Mouse (Mus musculus) limb, embryonic 15.5 days (tissue): ENCODE data around the gene Jund. TPM values are rescaled to one million over a fixed set of nuclear protein-coding genes. Genes with fewer than 3 reads are reported as not detected.

ENCODE experiments used
- ATAC-seq: fragments of 200-750 bp; cut with Nextera tagmentation; 2 replicates; pipeline ENCODE4 v1.8.0; 2017; ENCODE audit warnings: low read depth, moderate TSS enrichment; ENCODE audit not compliant: insufficient number of reproducible peaks, low FRiP score, low TSS enrichment
- H3K27ac ChIP-seq: fragments of 300-500 bp; sonication (generic); 2 replicates; pipeline ENCODE4 v1.5.1; 2015; ENCODE audit warnings: moderate library complexity, mild to moderate bottlenecking, inconsistent platforms
- H3K27me3 ChIP-seq: fragments of 300-500 bp; sonication (generic); 2 replicates; pipeline ENCODE4 v1.6.1; 2015; ENCODE audit warnings: inconsistent platforms
- H3K36me3 ChIP-seq: fragments of 300-500 bp; sonication (generic); 2 replicates; pipeline ENCODE4 v1.6.1; 2015; ENCODE audit warnings: inconsistent platforms
- H3K4me1 ChIP-seq: fragments of 300-500 bp; sonication (generic); 2 replicates; pipeline ENCODE4 v1.6.1; 2015; ENCODE audit warnings: inconsistent platforms
- H3K4me2 ChIP-seq: fragments of 300-500 bp; sonication (generic); 2 replicates; pipeline ENCODE4 v1.6.1; 2015; ENCODE audit warnings: mild to moderate bottlenecking, inconsistent platforms
- H3K4me3 ChIP-seq: fragments of 300-500 bp; sonication (generic); 2 replicates; pipeline ENCODE4 v1.5.1; 2015; ENCODE audit warnings: mild to moderate bottlenecking, inconsistent platforms
- H3K9ac ChIP-seq: fragments of 300-500 bp; sonication (generic); 2 replicates; pipeline ENCODE4 v1.6.1; 2015; ENCODE audit warnings: inconsistent platforms
- H3K9me3 ChIP-seq: fragments of 300-500 bp; sonication (generic); 2 replicates; pipeline ENCODE4 v1.6.1; 2016; ENCODE audit warnings: inconsistent platforms
- WGBS: fragments of 180-500 bp; shearing (Covaris S2); methylation state at CpG from one replicate; pipeline ENCODE4 v1.1.7; 2015; 5-methylcytosine and 5-hydroxymethylcytosine counted together
- polyA plus RNA-seq: library from polyadenylated mRNA; unstranded; fragments of >200 nt; fragmentation: Nextera tagmentation; extraction: Ambion mirVana; gene quantifications from 2 replicates; pipeline ENCODE4 v1.2.1, GENCODE M21; 2015

Jund gene
- polyA plus RNA-seq, 1 experiment from 2014 or later, result 81.5 TPM

DNA sequence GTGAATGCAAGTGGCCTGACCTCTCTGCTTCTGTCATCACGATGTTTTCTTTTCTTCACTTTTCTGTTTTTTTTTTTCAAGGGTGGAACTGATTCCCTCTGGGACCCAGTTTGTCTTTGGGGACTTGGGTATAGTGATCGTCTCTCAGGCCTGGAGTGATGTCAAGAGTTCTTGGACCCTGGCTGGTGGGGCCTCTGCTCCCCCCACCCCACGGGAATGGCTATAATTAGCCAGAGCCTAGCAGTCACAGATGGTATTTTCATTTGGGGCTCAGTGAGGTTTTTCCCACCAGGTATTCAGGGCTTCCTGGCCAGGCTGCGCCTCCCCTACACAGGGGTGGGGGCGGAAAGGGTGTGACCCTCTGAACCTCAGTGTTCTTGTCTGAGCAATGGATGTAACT, 42.9 kb downstream of the Jund start:
- 52% methylated on average over 5 of the region's 5 CpGs for WGBS

DNA sequence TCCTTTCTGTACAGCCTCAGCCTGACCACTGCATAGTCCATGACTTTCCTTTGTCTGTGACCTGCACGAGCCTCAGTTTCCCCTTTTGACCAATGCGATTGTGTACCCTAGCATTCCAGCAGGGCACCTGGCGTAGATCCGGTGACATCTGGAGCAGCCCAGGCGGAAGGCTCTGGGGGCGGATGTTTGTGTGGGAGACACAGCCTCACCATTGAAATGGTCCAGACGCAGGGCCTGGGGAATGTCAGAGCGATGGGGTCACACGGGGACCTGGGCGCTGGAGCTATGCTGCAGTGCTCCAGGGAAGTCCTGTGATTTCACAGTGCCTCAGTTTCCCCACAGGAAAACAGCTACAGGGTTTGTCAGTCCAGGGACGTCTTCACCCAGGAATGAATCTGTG, 43.4 kb downstream of the Jund start:
- H3K36me3 ChIP-seq, result no peaks in the 10 kb centered on the region
- H3K9ac ChIP-seq, result no peak overlapping the region
- no peak overlapping the region for H3K4me2 ChIP-seq
- H3K27me3 ChIP-seq, result peaks cover 82% of the 10 kb centered on the region
- no peak overlapping the region for H3K4me3 ChIP-seq
- 54% methylated on average over 11 of the region's 11 CpGs for WGBS
- peaks cover 16% of the 10 kb centered on the region for H3K4me1 ChIP-seq
- no peaks in the 10 kb centered on the region for H3K9me3 ChIP-seq
- ATAC-seq, result no peak
- no peak overlapping the region for H3K27ac ChIP-seq

More for the DNA sequence above, 42.9 kb downstream of the Jund start:
- Histone ChIP-seq H3K4me1 (peaks cover 16% of the 10 kb centered on the region), H3K9me3 (no peaks in the 10 kb centered on the region), H3K9ac (no peak overlapping the region), H3K4me2 (no peak overlapping the region), H3K27ac (no peak overlapping the region), H3K36me3 (no peaks in the 10 kb centered on the region), H3K4me3 (no peak overlapping the region), H3K27me3 (peaks cover 78% of the 10 kb centered on the region)
- no peak for ATAC-seq

DNA sequence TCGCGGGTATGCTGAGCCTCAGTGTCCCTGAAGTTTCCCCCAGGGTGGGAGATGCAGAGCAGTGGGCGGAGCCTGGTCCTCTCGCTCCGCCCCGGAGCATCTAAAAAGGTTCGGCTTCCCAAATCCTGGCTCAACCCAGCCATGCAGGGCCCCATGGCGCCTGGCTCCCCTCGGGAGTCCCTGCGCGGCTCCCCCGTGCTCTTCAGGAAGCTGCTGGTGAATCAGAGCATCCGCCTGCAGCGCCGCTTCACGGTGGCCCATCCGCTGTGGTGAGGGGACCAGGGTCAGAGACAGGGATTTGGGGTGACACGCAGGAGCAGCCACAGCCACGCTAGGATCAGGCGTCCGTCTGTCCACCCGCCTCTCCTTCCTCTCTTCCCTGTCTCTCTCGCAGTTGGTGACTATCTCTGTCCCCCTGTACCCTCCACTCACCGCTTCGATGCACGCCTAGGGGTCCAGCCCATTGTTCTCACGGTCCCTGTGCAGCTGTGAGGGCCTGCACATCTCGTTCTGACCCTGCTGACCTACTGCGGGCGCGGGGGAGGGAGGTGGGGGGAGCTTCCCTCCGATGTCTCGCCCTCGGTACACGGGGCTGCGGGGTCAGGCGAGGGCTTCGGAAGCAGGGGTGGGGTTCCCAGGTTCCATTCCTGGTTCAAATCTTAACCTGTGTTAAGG, 44.4 kb downstream of the Jund start:
- H3K4me2 ChIP-seq, result 0 out of 2 replicates have a peak overlapping the region, but pooled peaks have one; percentile 46
- H3K9me3 ChIP-seq, result no peaks in the 10 kb centered on the region
- no peaks in the 10 kb centered on the region for H3K36me3 ChIP-seq
- H3K4me3 ChIP-seq, result peak overlapping the region; percentile 28; the same call in 1 of the 2 replicates
- no peak overlapping the region for H3K9ac ChIP-seq
- H3K4me1 ChIP-seq, result peaks cover 16% of the 10 kb centered on the region
- ATAC-seq, result no peak
- H3K27me3 ChIP-seq, result peaks cover 84% of the 10 kb centered on the region
- 3% methylated on average over 38 of the region's 38 CpGs for WGBS
- no peak overlapping the region for H3K27ac ChIP-seq

DNA sequence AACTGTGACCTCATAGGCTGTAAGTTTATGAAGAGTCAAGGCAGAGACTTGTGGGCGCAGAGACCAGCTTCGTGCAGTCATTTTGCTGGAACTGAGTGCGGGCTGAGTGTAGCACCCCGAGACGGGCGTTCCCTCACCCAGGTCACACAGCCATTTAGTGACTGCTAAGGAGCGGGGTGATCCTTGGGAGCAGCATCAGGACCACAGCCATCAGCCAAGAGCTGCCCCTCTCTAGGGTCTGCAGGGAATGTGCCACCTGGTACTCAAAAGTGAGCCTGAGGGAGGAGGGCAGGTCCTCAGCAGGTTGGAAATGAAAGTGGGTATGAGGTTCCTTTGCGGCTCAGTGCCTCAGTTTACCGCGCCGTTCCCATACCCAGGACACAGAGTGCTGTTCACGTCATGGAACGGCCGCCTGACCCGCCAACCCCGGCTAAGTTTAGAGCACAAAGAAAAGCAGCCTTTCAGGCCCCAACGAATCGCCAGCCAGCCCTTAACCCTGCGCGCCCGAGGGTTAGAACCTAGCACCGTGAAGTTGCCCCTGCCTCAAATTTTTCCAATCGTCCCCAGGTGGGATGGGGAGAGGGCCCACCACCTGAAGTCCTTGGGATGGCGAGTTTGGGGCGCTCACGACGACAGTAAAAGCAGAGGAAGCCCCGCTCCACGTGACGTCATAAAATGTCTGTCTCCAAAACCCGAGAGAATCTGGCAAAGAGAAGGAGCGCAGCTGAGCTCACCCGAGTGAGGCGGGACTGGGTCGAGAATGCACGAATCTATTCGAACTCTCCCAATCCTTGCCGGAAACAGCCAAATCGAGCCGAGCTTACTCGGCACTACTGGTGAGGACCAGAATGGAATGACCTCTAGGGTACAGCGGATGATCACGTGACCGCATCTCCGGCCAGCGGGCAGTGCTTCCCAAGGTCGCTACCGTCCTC, 45.2 kb downstream of the Jund start:
- no peak for ATAC-seq
- 4% methylated on average over 48 of the region's 48 CpGs for WGBS
- Histone ChIP-seq H3K4me3 (peak overlapping the region; percentile 28), H3K27me3 (peaks cover 88% of the 10 kb centered on the region), H3K9ac (no peak overlapping the region), H3K36me3 (no peaks in the 10 kb centered on the region), H3K27ac (no peak overlapping the region), H3K4me1 (peaks cover 16% of the 10 kb centered on the region), H3K9me3 (no peaks in the 10 kb centered on the region), H3K4me2 (peak overlapping the region; percentile 46)

DNA sequence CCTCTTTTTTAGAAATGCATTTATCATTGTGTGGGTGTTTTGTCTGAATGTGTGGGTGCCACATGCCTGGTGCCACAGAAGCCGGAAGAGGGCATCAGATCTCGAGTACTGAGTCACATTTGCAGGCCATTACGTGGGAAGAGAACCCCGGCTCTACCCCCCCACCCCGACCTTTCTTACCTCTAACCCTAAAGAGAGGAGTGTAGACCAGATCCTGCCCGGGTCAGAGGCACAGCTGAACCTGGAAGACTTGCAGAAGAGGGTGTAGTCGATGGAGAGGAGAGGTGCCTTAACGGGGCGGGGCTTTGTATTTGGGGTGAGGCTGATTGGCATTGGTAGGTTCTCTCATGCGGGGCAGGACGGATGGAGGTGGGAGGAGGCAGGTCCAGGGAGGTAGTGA, 46.1 kb downstream of the Jund start:
- H3K4me3 ChIP-seq, result no peak overlapping the region
- ATAC-seq, result no peak

DNA sequence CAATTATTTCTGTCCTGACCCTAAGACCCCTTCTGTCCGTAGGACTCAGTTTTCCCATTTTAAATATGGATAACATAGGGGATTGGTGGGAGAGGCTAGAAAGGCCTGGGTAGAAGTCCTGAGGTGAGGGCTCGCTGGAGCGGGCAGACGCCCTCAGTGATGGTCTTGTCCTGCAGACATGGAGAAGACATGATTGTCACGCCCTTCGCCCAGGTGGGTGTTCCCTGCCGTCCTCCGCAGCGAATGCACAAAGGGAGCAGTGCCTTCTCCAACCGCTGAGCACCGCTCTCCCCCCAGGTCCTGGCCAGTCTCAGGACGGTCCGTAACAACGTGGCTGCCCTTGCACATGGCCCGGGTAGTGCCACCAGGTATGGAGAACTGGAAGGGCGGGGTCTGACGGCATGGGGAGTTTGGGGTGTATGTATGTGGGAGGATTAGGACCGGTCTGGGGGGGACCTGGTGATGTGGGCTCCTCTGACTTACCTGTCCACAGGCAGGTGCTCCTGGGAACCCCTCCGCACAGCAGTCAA, 47.0 kb downstream of the Jund start:
- Histone ChIP-seq H3K4me3 (no peak overlapping the region), H3K9ac (no peak overlapping the region), H3K27me3 (peaks cover 82% of the 10 kb centered on the region), H3K27ac (no peak overlapping the region), H3K4me2 (no peak overlapping the region), H3K4me1 (peaks cover 16% of the 10 kb centered on the region), H3K9me3 (no peaks in the 10 kb centered on the region), H3K36me3 (no peaks in the 10 kb centered on the region)
- WGBS, result 53% methylated on average over 19 of the region's 19 CpGs
- ATAC-seq, result no peak

More for the DNA sequence above, 46.1 kb downstream of the Jund start:
- peaks cover 16% of the 10 kb centered on the region for H3K4me1 ChIP-seq
- no peak overlapping the region for H3K9ac ChIP-seq
- no peak overlapping the region for H3K4me2 ChIP-seq
- no peak overlapping the region for H3K27ac ChIP-seq
- no peaks in the 10 kb centered on the region for H3K36me3 ChIP-seq
- no peaks in the 10 kb centered on the region for H3K9me3 ChIP-seq
- 46% methylated on average over 11 of the region's 11 CpGs for WGBS
- H3K27me3 ChIP-seq, result peaks cover 91% of the 10 kb centered on the region

DNA sequence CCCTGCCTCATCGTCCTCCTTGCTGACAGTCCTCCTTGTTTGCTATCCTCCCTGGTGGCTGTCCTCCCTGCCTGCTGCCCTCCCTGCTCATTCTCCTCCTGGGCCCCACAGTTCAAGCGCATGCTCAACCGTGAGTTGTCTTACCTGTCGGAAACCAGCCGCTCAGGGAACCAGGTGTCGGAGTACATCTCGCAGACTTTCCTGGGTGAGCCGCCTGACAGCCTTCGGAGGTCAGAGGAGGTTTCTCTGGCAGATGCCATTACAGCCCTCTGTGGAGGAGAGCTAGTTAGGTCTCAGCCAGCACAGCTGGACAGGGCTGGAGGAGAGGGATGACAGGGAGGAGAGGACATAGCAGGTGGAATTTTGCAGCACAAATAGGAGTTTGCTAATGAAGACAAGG, 47.9 kb downstream of the Jund start:
- no peaks in the 10 kb centered on the region for H3K9me3 ChIP-seq
- no peak overlapping the region for H3K4me3 ChIP-seq
- WGBS, result 67% methylated on average over 9 of the region's 9 CpGs
- H3K4me2 ChIP-seq, result no peak overlapping the region
- H3K36me3 ChIP-seq, result no peaks in the 10 kb centered on the region
- H3K4me1 ChIP-seq, result peaks cover 16% of the 10 kb centered on the region
- H3K9ac ChIP-seq, result no peak overlapping the region
- no peak overlapping the region for H3K27ac ChIP-seq
- ATAC-seq, result no peak
- peaks cover 74% of the 10 kb centered on the region for H3K27me3 ChIP-seq

DNA sequence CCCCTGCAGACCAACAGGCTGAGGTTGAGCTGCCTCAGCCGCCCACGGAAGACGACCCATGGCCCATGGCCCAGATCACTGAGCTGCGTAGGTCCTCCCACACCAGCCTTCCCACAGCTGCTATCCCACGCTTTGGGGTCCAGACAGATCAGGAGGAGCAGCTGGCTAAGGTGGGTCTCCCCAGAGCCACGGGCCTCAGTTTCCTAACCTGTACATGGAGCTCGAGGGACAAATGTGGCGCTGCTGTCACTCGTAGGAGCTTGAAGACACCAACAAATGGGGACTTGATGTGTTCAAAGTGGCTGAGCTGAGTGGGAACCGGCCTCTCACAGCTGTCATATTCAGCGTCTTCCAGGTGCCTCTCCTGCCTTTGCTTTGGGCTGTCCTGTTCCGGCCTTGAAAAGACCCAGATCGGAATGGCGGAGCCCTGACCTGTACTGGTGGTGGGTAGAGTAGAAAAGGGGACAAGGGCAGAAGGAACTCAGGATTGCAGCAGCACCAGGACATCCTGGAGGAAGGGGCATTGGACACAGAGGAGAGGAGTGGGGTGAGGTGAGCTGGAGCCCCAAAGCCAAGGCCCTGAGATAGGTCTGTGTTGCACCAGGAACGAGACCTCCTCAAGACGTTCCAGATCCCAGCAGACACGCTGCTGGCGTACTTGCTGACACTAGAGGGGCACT, 48.6 kb downstream of the Jund start:
- 83% methylated on average over 18 of the region's 18 CpGs for WGBS
- no peaks in the 10 kb centered on the region for H3K9me3 ChIP-seq
- no peak overlapping the region for H3K4me2 ChIP-seq
- H3K4me3 ChIP-seq, result no peak overlapping the region
- peaks cover 19% of the 10 kb centered on the region for H3K4me1 ChIP-seq
- no peak overlapping the region for H3K9ac ChIP-seq
- ATAC-seq, result no peak
- no peaks in the 10 kb centered on the region for H3K36me3 ChIP-seq
- H3K27me3 ChIP-seq, result peaks cover 68% of the 10 kb centered on the region
- H3K27ac ChIP-seq, result no peak overlapping the region

DNA sequence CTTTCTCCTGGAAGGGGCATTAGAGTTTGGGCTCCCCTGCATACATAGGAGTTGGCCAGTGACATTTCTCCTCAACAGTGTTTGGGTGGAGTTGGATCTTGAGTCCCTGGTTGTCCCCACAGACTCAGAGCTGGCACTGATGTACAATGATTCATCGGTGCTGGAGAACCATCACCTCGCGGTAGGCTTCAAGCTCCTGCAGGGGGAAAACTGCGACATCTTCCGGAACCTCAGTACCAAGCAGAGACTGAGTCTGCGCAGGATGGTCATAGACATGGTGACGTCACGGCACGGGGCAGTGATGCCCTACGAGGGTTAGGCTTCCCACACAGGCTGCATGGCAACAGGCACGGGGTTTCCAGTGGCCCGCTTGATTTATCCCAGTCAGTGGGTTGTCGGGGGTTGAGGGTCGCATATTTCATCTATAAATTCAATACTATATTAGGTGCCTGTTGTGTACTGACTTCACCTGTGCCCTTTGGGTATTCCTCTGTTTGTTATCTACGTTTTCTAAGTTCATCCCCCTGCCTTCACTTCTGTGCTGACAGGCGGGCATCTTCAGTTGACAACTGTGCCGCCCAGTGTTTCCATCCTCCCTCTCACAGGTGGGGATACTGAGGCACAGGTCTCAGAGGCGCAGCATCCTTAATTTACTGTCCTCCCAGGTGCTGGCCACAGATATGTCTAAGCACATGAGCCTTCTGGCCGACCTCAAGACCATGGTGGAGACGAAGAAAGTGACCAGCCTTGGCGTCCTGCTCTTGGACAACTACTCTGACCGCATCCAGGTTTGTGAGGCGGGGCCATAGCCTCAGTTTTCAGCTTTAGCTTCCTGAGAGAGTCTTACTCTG, 49.7 kb downstream of the Jund start:
- no peaks in the 10 kb centered on the region for H3K9me3 ChIP-seq
- no peaks in the 10 kb centered on the region for H3K36me3 ChIP-seq
- H3K27ac ChIP-seq, result no peak overlapping the region
- peaks cover 56% of the 10 kb centered on the region for H3K27me3 ChIP-seq
- no peak for ATAC-seq
- H3K4me3 ChIP-seq, result no peak overlapping the region
- H3K9ac ChIP-seq, result no peak overlapping the region
- 86% methylated on average over 23 of the region's 23 CpGs for WGBS
- H3K4me1 ChIP-seq, result peaks cover 22% of the 10 kb centered on the region
- H3K4me2 ChIP-seq, result no peak overlapping the region

DNA sequence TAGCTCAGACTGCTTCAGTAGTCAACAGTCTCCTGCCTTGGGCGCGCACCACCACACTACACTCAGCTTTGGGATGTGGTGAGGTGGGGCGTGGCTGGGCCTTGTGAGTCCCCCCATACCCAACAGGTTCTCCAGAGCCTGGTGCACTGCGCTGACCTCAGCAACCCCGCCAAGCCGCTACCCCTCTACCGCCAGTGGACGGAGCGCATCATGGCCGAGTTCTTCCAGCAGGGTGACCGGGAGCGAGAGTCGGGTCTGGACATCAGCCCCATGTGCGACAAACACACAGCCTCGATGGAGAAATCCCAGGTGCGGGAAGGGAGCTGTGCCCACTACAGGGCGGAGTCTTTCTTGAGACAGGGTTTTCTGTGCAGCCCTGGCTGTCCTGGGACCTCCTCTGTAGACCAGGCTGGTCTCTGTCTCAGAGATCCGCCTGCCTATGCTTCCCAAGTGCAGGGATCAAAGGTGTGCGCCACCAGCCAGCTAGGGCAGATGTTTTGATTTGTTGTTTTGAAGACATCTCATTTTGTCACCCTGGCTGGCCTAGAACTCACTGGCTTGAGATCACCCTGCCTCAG, 50.4 kb downstream of the Jund start:
- peaks cover 49% of the 10 kb centered on the region for H3K27me3 ChIP-seq
- H3K4me1 ChIP-seq, result peaks cover 19% of the 10 kb centered on the region
- H3K4me2 ChIP-seq, result no peak overlapping the region
- no peak for ATAC-seq
- 79% methylated on average over 19 of the region's 19 CpGs for WGBS
- no peak overlapping the region for H3K4me3 ChIP-seq
- H3K36me3 ChIP-seq, result no peaks in the 10 kb centered on the region
- no peaks in the 10 kb centered on the region for H3K9me3 ChIP-seq
- H3K9ac ChIP-seq, result no peak overlapping the region
- H3K27ac ChIP-seq, result no peak overlapping the region
